Mouse (Mus musculus): ENCODE results near the gene Osbpl9. TPM values are rescaled to one million over a fixed set of nuclear protein-coding genes. Genes with fewer than 3 reads are reported as not detected.
A peak's percentile ranks its signal among the peaks of the same experiment; 100 is the strongest.

Gene Osbpl9
- polyA plus RNA-seq, 1 experiment: 67.8 TPM

DNA sequence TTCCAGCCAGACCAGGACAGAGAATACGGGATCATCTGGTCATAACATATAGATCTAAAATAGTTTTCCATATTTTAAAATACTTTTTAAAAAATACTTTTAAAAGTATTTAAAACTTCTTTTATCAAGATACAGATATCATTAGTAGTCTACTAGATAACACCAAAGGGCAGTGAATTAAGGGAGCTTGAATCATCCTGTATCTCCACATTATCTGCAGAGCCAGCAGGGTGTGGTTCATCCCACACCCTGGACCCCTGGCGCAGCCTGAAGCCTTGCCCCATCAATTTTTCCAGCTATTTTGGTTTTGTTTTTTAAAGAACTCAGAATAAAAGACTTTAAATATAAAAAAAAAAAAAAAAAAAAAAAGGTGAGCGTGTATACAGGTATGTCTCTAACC is 103.2 kb downstream of the Osbpl9 start:
- no peak overlapping the region for H3K27ac ChIP-seq (ENCODE audit: insufficient read depth, low read length)
- H3K36me3 ChIP-seq (ENCODE audit: control insufficient read depth, insufficient read depth, low read length): peaks cover 23% of the 10 kb centered on the region
- no peak for DNase-seq (ENCODE audit: low read depth in 1 of 2, low spot score in 2 of 2)
- H3K27me3 ChIP-seq (ENCODE audit: control insufficient read depth, insufficient read depth, low read length): no peaks in the 10 kb centered on the region
- 93% methylated on average over 3 of the region's 3 CpGs for WGBS
- H3K4me3 ChIP-seq (ENCODE audit: extremely low read depth, insufficient read depth, insufficient read length): no peak overlapping the region
- H3K4me1 ChIP-seq (ENCODE audit: control insufficient read depth, insufficient read depth, insufficient read length): no peaks in the 10 kb centered on the region; the same call in 1 of the 2 replicates
- TF ChIP-seq CTCF (IDR thresholded peaks at IDR 0.05; ENCODE audit: extremely low read depth, insufficient read depth, insufficient read length, insufficient replicate concordance) (no peak), POLR2A (IDR thresholded peaks at IDR 0.05; ENCODE audit: low read depth, low read length) (no peak)

DNA sequence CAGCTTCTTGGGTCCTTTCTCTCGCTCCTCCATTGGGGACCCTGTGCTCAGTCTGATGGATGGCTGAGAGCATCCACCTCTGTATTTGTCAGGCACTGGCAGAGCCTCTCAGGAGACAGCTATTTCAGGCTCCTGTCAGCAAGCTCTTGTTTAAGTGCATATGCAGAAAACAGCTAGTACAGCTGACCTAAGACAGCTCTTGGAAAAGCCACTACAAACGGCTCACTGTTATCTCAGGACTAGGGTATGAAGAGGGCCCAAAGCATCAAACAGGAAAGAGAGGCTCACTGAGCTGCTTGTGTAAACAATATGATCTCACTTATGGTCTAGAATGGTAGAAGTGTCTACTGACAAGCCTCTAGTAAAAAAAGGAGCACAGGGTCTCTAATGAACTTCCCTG is 107.8 kb downstream of the Osbpl9 start:
- TF ChIP-seq POLR2A (IDR thresholded peaks at IDR 0.05; ENCODE audit: low read depth, low read length) (no peak), CTCF (IDR thresholded peaks at IDR 0.05; ENCODE audit: extremely low read depth, insufficient read depth, insufficient read length, insufficient replicate concordance) (no peak)
- Histone ChIP-seq H3K36me3 (ENCODE audit: control insufficient read depth, insufficient read depth, low read length) (peaks cover 16% of the 10 kb centered on the region), H3K4me1 (ENCODE audit: control insufficient read depth, insufficient read depth, insufficient read length) (no peaks in the 10 kb centered on the region), H3K4me3 (ENCODE audit: extremely low read depth, insufficient read depth, insufficient read length) (no peak overlapping the region), H3K27ac (ENCODE audit: insufficient read depth, low read length) (no peak overlapping the region), H3K27me3 (ENCODE audit: control insufficient read depth, insufficient read depth, low read length) (no peaks in the 10 kb centered on the region)
- WGBS: 86% methylated on average over 2 of the region's 2 CpGs
- DNase-seq (ENCODE audit: low read depth in 1 of 2, low spot score in 2 of 2): no peak

DNA sequence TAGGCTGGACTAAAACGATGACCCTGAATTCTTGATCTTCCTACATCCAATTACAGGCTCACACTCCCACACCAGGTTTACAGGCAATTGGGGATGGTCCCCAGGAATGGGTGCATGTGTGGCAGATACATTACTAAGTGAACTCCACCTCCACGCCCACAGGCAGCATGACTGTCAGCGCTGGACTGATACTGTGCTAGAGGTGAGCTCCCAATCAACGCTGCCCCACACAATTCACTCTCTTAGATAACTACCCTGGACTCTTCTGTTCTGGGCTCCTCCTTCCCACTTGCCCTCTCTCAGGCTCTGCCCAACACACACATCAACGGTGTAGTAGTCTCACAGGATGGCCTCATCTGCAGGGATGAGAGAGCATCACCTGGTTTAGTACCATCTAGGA is 109.7 kb downstream of the Osbpl9 start:
- 90% methylated on average over 5 of the region's 5 CpGs for WGBS
- no peak for DNase-seq (ENCODE audit: low read depth in 1 of 2, low spot score in 2 of 2)
- H3K4me1 ChIP-seq (ENCODE audit: control insufficient read depth, insufficient read depth, insufficient read length): no peaks in the 10 kb centered on the region
- TF ChIP-seq POLR2A (IDR thresholded peaks at IDR 0.05; ENCODE audit: low read depth, low read length) (no peak), CTCF (IDR thresholded peaks at IDR 0.05; ENCODE audit: extremely low read depth, insufficient read depth, insufficient read length, insufficient replicate concordance) (no peak)
- no peaks in the 10 kb centered on the region for H3K27me3 ChIP-seq (ENCODE audit: control insufficient read depth, insufficient read depth, low read length)
- H3K4me3 ChIP-seq (ENCODE audit: extremely low read depth, insufficient read depth, insufficient read length): no peak overlapping the region
- H3K36me3 ChIP-seq (ENCODE audit: control insufficient read depth, insufficient read depth, low read length): peaks cover 14% of the 10 kb centered on the region
- H3K27ac ChIP-seq (ENCODE audit: insufficient read depth, low read length): no peak overlapping the region

DNA sequence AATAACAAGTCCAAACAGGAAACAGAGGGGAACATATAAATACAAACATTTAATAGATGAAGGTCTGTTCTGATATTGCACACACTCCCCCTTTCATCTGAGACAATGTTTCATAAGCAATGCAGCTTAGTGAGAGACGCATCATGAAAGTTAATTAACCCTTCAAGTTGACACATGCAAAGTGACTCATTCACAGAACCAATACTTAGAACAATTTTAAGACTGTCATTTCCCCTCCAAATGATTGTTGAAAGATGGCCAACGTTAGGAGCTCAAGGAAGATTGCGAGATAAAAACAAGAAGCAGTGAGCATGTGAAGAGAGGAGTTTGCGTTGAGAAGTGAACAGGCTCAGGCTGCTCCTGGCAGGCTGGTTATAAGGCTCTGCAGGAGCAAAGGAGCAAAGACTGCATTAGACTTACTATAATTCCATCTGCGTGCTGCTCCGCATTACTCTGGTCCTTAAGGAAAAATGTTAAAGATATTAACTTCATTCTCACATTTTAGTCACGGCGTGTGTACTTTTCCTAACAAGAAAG is 110.8 kb downstream of the Osbpl9 start:
- Histone ChIP-seq H3K27me3 (ENCODE audit: control insufficient read depth, insufficient read depth, low read length) (no peaks in the 10 kb centered on the region), H3K4me1 (ENCODE audit: control insufficient read depth, insufficient read depth, insufficient read length) (no peaks in the 10 kb centered on the region), H3K27ac (ENCODE audit: insufficient read depth, low read length) (no peak overlapping the region), H3K36me3 (ENCODE audit: control insufficient read depth, insufficient read depth, low read length) (peaks cover 5% of the 10 kb centered on the region), H3K4me3 (ENCODE audit: extremely low read depth, insufficient read depth, insufficient read length) (no peak overlapping the region)
- WGBS: 82% methylated on average over 8 of the region's 8 CpGs
- no peak for DNase-seq (ENCODE audit: low read depth in 1 of 2, low spot score in 2 of 2)
- no peak for TF ChIP-seq CTCF (IDR thresholded peaks at IDR 0.05; ENCODE audit: extremely low read depth, insufficient read depth, insufficient read length, insufficient replicate concordance)
- no peak for TF ChIP-seq POLR2A (IDR thresholded peaks at IDR 0.05; ENCODE audit: low read depth, low read length)

DNA sequence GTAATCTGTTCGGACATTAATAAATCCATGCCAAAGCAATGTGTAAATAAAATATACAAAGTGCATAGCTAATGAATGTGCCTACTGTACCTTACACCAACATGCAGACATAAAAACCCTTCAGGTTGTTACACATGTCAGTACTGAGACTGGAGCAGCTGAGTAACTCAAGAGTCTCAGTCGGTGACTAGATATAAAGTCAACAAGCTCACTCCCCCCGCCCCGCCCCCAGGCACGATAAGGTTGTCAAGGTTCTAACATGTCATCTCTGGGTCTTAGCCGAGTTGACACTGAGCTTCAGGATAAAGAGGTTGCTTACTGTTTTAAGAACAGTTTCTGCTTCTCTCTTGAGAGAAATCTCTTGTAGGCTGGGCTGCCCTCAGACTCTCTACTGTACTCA is 112.1 kb downstream of the Osbpl9 start:
- Histone ChIP-seq H3K4me1 (ENCODE audit: control insufficient read depth, insufficient read depth, insufficient read length) (no peaks in the 10 kb centered on the region), H3K27ac (ENCODE audit: insufficient read depth, low read length) (no peak overlapping the region), H3K36me3 (ENCODE audit: control insufficient read depth, insufficient read depth, low read length) (peaks cover 6% of the 10 kb centered on the region), H3K27me3 (ENCODE audit: control insufficient read depth, insufficient read depth, low read length) (no peaks in the 10 kb centered on the region), H3K4me3 (ENCODE audit: extremely low read depth, insufficient read depth, insufficient read length) (no peak overlapping the region)
- no peak for TF ChIP-seq CTCF (IDR thresholded peaks at IDR 0.05; ENCODE audit: extremely low read depth, insufficient read depth, insufficient read length, insufficient replicate concordance)
- no peak for TF ChIP-seq POLR2A (IDR thresholded peaks at IDR 0.05; ENCODE audit: low read depth, low read length)
- 75% methylated on average over 6 of the region's 6 CpGs for WGBS
- no peak for DNase-seq (ENCODE audit: low read depth in 1 of 2, low spot score in 2 of 2)

DNA sequence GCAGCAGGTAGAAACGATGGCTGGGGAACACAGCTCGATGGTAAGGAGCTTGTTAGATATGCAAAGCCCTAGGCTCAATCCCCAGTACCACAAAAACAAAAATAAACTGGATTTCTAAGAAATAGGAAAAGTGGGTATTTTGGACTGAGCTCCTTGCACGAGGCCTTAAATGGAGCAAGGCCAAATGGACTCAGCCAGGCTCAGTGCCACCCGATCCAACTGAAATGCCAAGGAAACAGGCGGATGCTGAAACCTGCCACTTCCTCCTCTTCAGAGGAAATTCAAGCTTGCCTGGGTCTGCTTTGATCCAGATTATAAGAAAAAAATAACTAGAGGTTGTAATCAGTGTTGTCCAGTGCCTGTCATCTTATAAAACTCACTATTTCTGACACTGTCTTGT is 112.9 kb downstream of the Osbpl9 start:
- no peak overlapping the region for H3K27ac ChIP-seq (ENCODE audit: insufficient read depth, low read length)
- no peak for DNase-seq (ENCODE audit: low read depth in 1 of 2, low spot score in 2 of 2)
- H3K4me1 ChIP-seq (ENCODE audit: control insufficient read depth, insufficient read depth, insufficient read length): no peaks in the 10 kb centered on the region
- H3K4me3 ChIP-seq (ENCODE audit: extremely low read depth, insufficient read depth, insufficient read length): no peak overlapping the region
- H3K36me3 ChIP-seq (ENCODE audit: control insufficient read depth, insufficient read depth, low read length): peaks cover 6% of the 10 kb centered on the region
- no peaks in the 10 kb centered on the region for H3K27me3 ChIP-seq (ENCODE audit: control insufficient read depth, insufficient read depth, low read length)
- 87% methylated on average over 5 of the region's 5 CpGs for WGBS
- TF ChIP-seq POLR2A (IDR thresholded peaks at IDR 0.05; ENCODE audit: low read depth, low read length) (no peak), CTCF (IDR thresholded peaks at IDR 0.05; ENCODE audit: extremely low read depth, insufficient read depth, insufficient read length, insufficient replicate concordance) (no peak)

DNA sequence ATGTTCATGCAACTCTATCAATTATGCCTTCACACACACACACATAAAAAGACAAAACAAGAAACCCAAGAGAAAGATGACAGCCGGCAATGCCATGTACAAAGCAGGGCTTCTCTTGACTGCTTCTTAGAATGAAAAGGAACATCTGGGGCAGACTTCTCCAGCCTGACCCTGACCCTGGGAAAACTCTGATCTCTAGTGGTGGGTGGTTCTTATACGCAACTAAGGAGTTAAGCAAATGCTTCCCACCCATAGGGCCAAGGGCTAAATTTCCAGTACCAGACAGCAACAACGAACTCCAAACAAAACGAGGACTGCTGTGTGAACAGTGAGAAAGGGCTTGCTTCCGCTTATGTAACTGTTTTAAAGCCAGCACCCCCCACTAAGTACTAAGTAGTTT is 122.0 kb downstream of the Osbpl9 start:
- no peak overlapping the region for H3K4me3 ChIP-seq (ENCODE audit: extremely low read depth, insufficient read depth, insufficient read length)
- 83% methylated on average over 5 of the region's 5 CpGs for whole genome bisulfite sequencing
- peaks cover 27% of the 10 kb centered on the region for H3K36me3 ChIP-seq (ENCODE audit: control insufficient read depth, insufficient read depth, low read length)
- H3K4me1 ChIP-seq (ENCODE audit: control insufficient read depth, insufficient read depth, insufficient read length): no peaks in the 10 kb centered on the region; the same call in 1 of the 2 replicates
- peak overlapping the region; percentile 66 for H3K27ac ChIP-seq (ENCODE audit: insufficient read depth, low read length)
- no peaks in the 10 kb centered on the region for H3K27me3 ChIP-seq (ENCODE audit: control insufficient read depth, insufficient read depth, low read length)
- TF ChIP-seq POLR2A (IDR thresholded peaks at IDR 0.05; ENCODE audit: low read depth, low read length): no peak
- TF ChIP-seq CTCF (IDR thresholded peaks at IDR 0.05; ENCODE audit: extremely low read depth, insufficient read depth, insufficient read length, insufficient replicate concordance): no peak
- DNase-seq (ENCODE audit: low read depth in 1 of 2, low spot score in 2 of 2): no peak

Measured in spleen, adult 2 months (tissue).